Mouse (Mus musculus): Measurements from ENCODE around the gene Gm1123. TPM values are rescaled to one million over a fixed set of nuclear protein-coding genes. Genes with fewer than 3 reads are reported as not detected.

Gene Gm1123
- polyA plus RNA-seq, 1 experiment from 2014 or later: not detected

GRCm38 (mm10) chr9:98994103-98994502 lies 41.4 kb downstream of the Gm1123 start:
- no peak overlapping the region for H3K9ac ChIP-seq
- peaks cover 12% of the 10 kb centered on the region; the same call in 1 of the 2 replicates for H3K36me3 ChIP-seq
- no peaks in the 10 kb centered on the region for H3K9me3 ChIP-seq
- H3K27me3 ChIP-seq (replicated peaks): no peaks in the 10 kb centered on the region
- no peak for ATAC-seq (ENCODE audit: low FRiP score, low read depth)
- no peak overlapping the region for H3K4me3 ChIP-seq
- H3K27ac ChIP-seq: no peak overlapping the region
- 87% methylated on average over 4 of the region's 4 CpGs for WGBS
- no peaks in the 10 kb centered on the region for H3K4me1 ChIP-seq
- no peak overlapping the region for H3K4me2 ChIP-seq (replicated peaks)

GRCm38 (mm10) chr9:98987131-98987530 lies 48.4 kb downstream of the Gm1123 start:
- no peak for ATAC-seq (ENCODE audit: low FRiP score, low read depth)
- WGBS: 59% methylated on average over 9 of the region's 9 CpGs

GRCm38 (mm10) chr9:98986476-98987096 lies 48.9 kb downstream of the Gm1123 start:
- H3K4me3 ChIP-seq: peak overlapping the region; percentile 86
- peak; percentile 80 for ATAC-seq (ENCODE audit: low FRiP score, low read depth)
- no peaks in the 10 kb centered on the region for H3K36me3 ChIP-seq
- H3K27me3 ChIP-seq (replicated peaks): 0 out of 2 replicates have a peak, but pooled peaks cover 1% of the 10 kb centered on the region
- WGBS: under 1% methylated on average over 50 of the region's 50 CpGs
- H3K4me1 ChIP-seq: peaks cover 5% of the 10 kb centered on the region
- H3K9me3 ChIP-seq: no peaks in the 10 kb centered on the region
- no peak overlapping the region for H3K27ac ChIP-seq
- peak overlapping the region; percentile 92 for H3K4me2 ChIP-seq (replicated peaks)
- H3K9ac ChIP-seq: peak overlapping the region; percentile 75

More at GRCm38 (mm10) chr9:98987131-98987530, 48.4 kb downstream of the Gm1123 start:
- Histone ChIP-seq H3K36me3 (no peaks in the 10 kb centered on the region), H3K9me3 (no peaks in the 10 kb centered on the region), H3K4me1 (peaks cover 5% of the 10 kb centered on the region), H3K4me3 (peak overlapping the region; percentile 86), H3K27ac (no peak overlapping the region), H3K4me2 (replicated peaks) (peak overlapping the region; percentile 92), H3K9ac (peak overlapping the region; percentile 75), H3K27me3 (replicated peaks) (no peaks in the 10 kb centered on the region)

- H3K27ac ChIP-seq: peak within 1 kb of the TSS; percentile 65
- no peaks in the 10 kb centered on the region for H3K9me3 ChIP-seq
- peak within 1 kb of the TSS; percentile 92 for H3K4me2 ChIP-seq (replicated peaks)
- WGBS: 1% methylated on average over 45 of the region's 45 CpGs
- ATAC-seq (ENCODE audit: low FRiP score, low read depth): peak; percentile 99
- 0 out of 2 replicates have a peak, but pooled peaks cover 3% of the 10 kb centered on the region for H3K27me3 ChIP-seq (replicated peaks)
- peak within 1 kb of the TSS; percentile 86 for H3K4me3 ChIP-seq
- no peaks in the 10 kb centered on the region for H3K36me3 ChIP-seq
- peak within 1 kb of the TSS; percentile 75 for H3K9ac ChIP-seq
- H3K4me1 ChIP-seq: peaks cover 5% of the 10 kb centered on the region
Observed at GRCm38 (mm10) chr9:98985800-98986475, 49.6 kb downstream of the Gm1123 start, which contains the start of gene Faim. Faim (plus strand) TSS chr9:98986373.

DNA sequence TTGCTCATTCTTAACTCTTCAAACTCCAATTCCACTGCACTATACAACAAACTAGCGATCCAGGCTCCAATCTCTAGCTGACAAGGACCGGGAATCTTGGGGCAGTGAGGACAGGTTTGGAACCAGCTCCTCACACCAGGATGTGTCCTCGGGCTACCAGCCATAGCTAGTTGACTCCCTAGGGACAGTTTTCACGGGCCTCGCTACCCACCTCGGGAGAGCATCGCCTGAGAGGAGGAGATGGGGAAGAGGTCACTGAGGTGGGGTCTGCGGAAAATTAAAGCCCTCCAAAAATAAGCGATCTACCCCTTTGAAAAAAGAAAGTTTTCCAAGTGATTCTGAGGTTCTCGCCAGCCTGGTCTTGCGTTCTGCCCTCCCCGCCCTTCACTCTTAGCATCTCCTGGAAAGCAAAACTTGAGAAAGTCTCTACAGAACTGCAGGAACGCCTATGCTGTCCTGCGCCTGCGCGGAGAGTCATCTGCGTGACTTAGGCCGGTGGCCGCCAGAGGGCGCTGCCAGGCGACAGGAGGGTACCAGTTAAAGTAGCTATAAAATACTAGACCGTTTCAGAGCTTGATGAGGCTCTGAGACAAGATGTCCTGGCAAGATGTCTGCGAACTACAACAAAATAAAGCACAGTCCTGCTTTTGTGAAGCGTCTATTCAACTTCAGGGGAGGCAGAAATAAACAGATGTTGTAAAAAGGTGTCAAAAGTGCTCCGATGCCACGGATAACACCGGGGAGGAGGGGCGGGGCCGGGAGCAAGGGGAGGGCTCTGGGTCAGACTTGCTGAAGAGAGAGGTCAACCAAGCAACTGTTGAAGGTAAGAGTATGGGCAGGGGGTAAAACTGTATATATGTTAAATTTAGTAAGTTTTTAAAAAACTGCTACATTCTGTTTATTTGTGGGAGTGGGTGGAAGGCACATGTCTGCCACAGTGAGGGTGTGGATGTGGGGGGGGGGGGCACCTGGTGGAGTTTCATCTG lies 55.8 kb downstream of the Gm1123 start:
- peaks cover 29% of the 10 kb centered on the region for H3K27me3 ChIP-seq (replicated peaks)
- H3K4me1 ChIP-seq: peaks cover 6% of the 10 kb centered on the region
- H3K36me3 ChIP-seq: no peaks in the 10 kb centered on the region
- H3K27ac ChIP-seq: no peak overlapping the region
- WGBS: 4% methylated on average over 29 of the region's 29 CpGs
- peak overlapping the region; percentile 57 for H3K4me2 ChIP-seq (replicated peaks)
- peak; percentile 76 for ATAC-seq (ENCODE audit: low FRiP score, low read depth)
- H3K9ac ChIP-seq: no peak overlapping the region
- no peaks in the 10 kb centered on the region for H3K9me3 ChIP-seq
- H3K4me3 ChIP-seq: peak overlapping the region; percentile 12

DNA sequence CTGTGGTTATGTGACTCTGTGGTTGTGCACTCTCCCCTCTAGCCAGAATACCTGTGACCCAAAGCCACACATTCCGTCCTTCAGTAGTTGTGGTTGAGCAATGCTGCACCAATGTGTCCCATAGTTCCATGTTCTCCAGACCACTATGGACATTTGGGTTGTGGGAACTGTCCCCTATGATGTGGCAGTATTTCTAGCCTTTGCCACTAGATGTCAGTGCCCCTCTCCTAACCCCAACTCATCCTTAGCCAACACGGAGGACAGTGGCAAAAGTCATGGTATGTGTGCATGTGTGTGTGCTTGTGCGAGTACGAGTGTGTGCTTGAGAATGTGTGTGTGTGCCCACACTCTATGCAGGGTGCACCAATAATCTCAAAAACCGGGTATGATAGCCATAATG lies 59.0 kb downstream of the Gm1123 start:
- no peak overlapping the region for H3K4me3 ChIP-seq
- no peak overlapping the region for H3K27ac ChIP-seq
- no peaks in the 10 kb centered on the region for H3K36me3 ChIP-seq
- WGBS: 40% methylated on average over 5 of the region's 5 CpGs
- no peaks in the 10 kb centered on the region for H3K9me3 ChIP-seq
- no peak overlapping the region for H3K4me2 ChIP-seq (replicated peaks)
- peaks cover 59% of the 10 kb centered on the region for H3K27me3 ChIP-seq (replicated peaks)
- no peak overlapping the region for H3K9ac ChIP-seq
- peaks cover 14% of the 10 kb centered on the region for H3K4me1 ChIP-seq
- ATAC-seq (ENCODE audit: low FRiP score, low read depth): no peak

- Histone ChIP-seq H3K9me3 (0 out of 2 replicates have a peak, but pooled peaks cover under 1% of the 10 kb centered on the region), H3K4me2 (replicated peaks) (no peak overlapping the region), H3K36me3 (no peaks in the 10 kb centered on the region), H3K27ac (no peak overlapping the region), H3K4me1 (peaks cover 14% of the 10 kb centered on the region), H3K27me3 (replicated peaks) (peaks cover 62% of the 10 kb centered on the region), H3K4me3 (no peak overlapping the region), H3K9ac (no peak overlapping the region)
- 89% methylated on average over 1 of the region's 1 CpGs for WGBS
- no peak for ATAC-seq (ENCODE audit: low FRiP score, low read depth)
Observed at GRCm38 (mm10) chr9:98976081-98976480, 59.4 kb downstream of the Gm1123 start.

DNA sequence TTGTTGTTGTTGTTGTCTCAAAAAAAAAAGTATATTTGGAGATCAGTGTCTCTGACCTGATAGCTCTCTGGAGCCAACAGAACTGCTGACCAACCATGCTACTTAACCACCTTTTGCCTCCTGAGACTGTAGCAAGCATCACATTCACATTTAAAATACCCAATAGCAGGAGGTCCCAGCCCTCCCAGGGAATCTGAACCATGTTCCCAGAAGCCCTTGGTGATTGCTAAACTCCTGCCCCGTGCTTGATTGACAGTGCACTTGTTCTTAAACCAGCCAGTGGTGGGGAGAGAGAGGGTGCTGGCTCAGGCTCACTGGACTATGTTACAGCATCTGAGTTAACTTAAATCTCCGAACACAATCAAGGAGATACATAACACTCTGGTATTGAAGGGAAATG lies 60.6 kb downstream of the Gm1123 start:
- Histone ChIP-seq H3K27ac (no peak overlapping the region), H3K27me3 (replicated peaks) (peaks cover 73% of the 10 kb centered on the region), H3K4me1 (peaks cover 11% of the 10 kb centered on the region), H3K9ac (no peak overlapping the region), H3K4me3 (no peak overlapping the region), H3K36me3 (no peaks in the 10 kb centered on the region), H3K4me2 (replicated peaks) (no peak overlapping the region), H3K9me3 (0 out of 2 replicates have a peak, but pooled peaks cover 8% of the 10 kb centered on the region)
- no peak for ATAC-seq (ENCODE audit: low FRiP score, low read depth)
- 31% methylated on average over 2 of the region's 2 CpGs for WGBS

DNA sequence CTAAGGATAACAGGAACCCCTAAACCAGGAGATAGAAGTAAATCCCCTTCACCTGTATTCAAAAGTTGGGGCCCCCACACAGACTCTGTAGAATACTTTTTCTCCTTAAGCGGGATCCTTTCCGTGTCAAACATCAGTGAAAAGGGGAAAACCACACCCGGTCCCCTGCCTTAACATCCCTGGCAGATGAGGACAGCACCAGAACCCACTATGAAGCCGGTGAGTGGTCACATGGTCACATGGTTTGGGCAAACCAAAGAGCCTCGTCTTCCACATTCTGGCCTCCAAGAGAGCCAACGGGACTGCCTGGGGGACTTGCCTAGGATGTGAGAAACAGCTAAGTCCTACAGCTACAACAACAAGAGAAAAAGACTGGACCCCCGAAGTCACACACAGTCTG lies 62.0 kb downstream of the Gm1123 start:
- ATAC-seq (ENCODE audit: low FRiP score, low read depth): no peak
- Histone ChIP-seq H3K9ac (no peak overlapping the region), H3K4me1 (peaks cover 8% of the 10 kb centered on the region), H3K4me2 (replicated peaks) (peak overlapping the region; percentile 58), H3K9me3 (0 out of 2 replicates have a peak, but pooled peaks cover 8% of the 10 kb centered on the region), H3K27ac (no peak overlapping the region), H3K27me3 (replicated peaks) (peaks cover 79% of the 10 kb centered on the region), H3K36me3 (no peaks in the 10 kb centered on the region), H3K4me3 (no peak overlapping the region)
- 3% methylated on average over 7 of the region's 7 CpGs for WGBS

- Histone ChIP-seq H3K4me3 (peak overlapping the region; percentile 26; the same call in 1 of the 2 replicates), H3K4me1 (peaks cover 8% of the 10 kb centered on the region), H3K9me3 (0 out of 2 replicates have a peak, but pooled peaks cover 8% of the 10 kb centered on the region), H3K9ac (peak overlapping the region; percentile 33; the same call in 1 of the 2 replicates), H3K27ac (no peak overlapping the region), H3K27me3 (replicated peaks) (peaks cover 81% of the 10 kb centered on the region), H3K36me3 (no peaks in the 10 kb centered on the region), H3K4me2 (replicated peaks) (peak overlapping the region; percentile 58)
- ATAC-seq (ENCODE audit: low FRiP score, low read depth): peak; percentile 44; the same call in 1 of the 2 replicates
- under 1% methylated on average over 40 of the region's 40 CpGs for WGBS
Observed at GRCm38 (mm10) chr9:98973101-98973521, 62.4 kb downstream of the Gm1123 start.

GRCm38 (mm10) chr9:98965084-98965483 lies 70.4 kb downstream of the Gm1123 start:
- Histone ChIP-seq H3K27ac (no peak overlapping the region), H3K9ac (no peak overlapping the region), H3K4me2 (replicated peaks) (no peak overlapping the region), H3K4me1 (no peaks in the 10 kb centered on the region), H3K27me3 (replicated peaks) (peaks cover 83% of the 10 kb centered on the region), H3K9me3 (no peaks in the 10 kb centered on the region), H3K4me3 (no peak overlapping the region), H3K36me3 (no peaks in the 10 kb centered on the region)
- ATAC-seq (ENCODE audit: low FRiP score, low read depth): 0 out of 2 replicates have a peak, but pooled peaks have one; percentile 13
- under 1% methylated on average over 18 of the region's 18 CpGs for WGBS
